Mouse (Mus musculus): ENCODE measurements around the gene Gm29582. TPM values are rescaled to one million over a fixed set of nuclear protein-coding genes. Genes with fewer than 3 reads are reported as not detected.
"Not testable (repeated sequence)": the region's sequence is repeated elsewhere in the genome, so short reads cannot be mapped to it uniquely, and the experiment has no call there.

The Gm29582 gene
- not detected for total RNA-seq (2021)
- long read RNA-seq, experiment 1: 0 reads
- long read RNA-seq, experiment 2: 0 reads

GRCm38 (mm10) chrY:30738461-30738860 lies at the start of gene Gm29582:
Gene Gm29582 (minus strand): TSS chrY:30738561.
- intact Hi-C loops (cut with DNase I); H3K27ac ChIP-seq; H3K4me3 ChIP-seq; DNase-seq: not testable (repeated sequence)

Data from gastrocnemius, adult 2 months (tissue).